Mouse (Mus musculus) liver, adult 2 months (tissue): ENCODE measurements at regions not wholly inside any gene's neighbourhood (a gene's known extent, or its start where the extent isn't known, plus 50 kb on each side); places are given as distances from the start of the nearest gene placed in this dataset.

Experiments
- CTCF ChIP-seq: fragments of 200-500 bp; IDR thresholded peaks from 2 replicates; pipeline ENCODE4 v1.5.1; 2011; ENCODE audit warnings: low read depth, low read length, control low read depth
- POLR2A ChIP-seq: fragments of 200-500 bp; IDR thresholded peaks from 2 replicates; pipeline ENCODE4 v1.6.1; 2011; ENCODE audit warnings: low read length, control low read depth; ENCODE audit not compliant: insufficient read depth; ENCODE audit errors: extremely low read depth

- no peak for TF ChIP-seq CTCF
- no peak for TF ChIP-seq POLR2A
Observed at GRCm38 (mm10) chr8:41956878-41957277, 540.0 kb upstream of the Frg1 start.
